Mouse (Mus musculus): Measurements from ENCODE around the gene Gm15140.
"Not testable (repeated sequence)": the region's sequence is repeated elsewhere in the genome, so short reads cannot be mapped to it uniquely, and the experiment has no call there.

Gene Gm15140

GRCm38 (mm10) chrX:154120585-154120984 lies at the start of gene Gm15140:
TSS of gene Gm15140 (minus strand) at chrX:154120685.
- DNase-seq = not testable (repeated sequence)

All from lung, postnatal 14 days (tissue).